Mouse (Mus musculus) erythroblast, embryonic 14.5 days (primary cell): Measurements from ENCODE around the gene Ccndbp1. TPM values are rescaled to one million over a fixed set of nuclear protein-coding genes. Genes with fewer than 3 reads are reported as not detected.
A peak's percentile ranks its signal among the peaks of the same experiment; 100 is the strongest.
"Not testable (repeated sequence)": the region's sequence is repeated elsewhere in the genome, so short reads cannot be mapped to it uniquely, and the experiment has no call there.

Source experiments
- H3K27me3 ChIP-seq: 2 replicates; pipeline ENCODE4 v1.6.1; 2012; ENCODE audit warnings: inconsistent platforms; ENCODE audit not compliant: control insufficient read depth
- H3K36me3 ChIP-seq: 2 replicates; pipeline ENCODE4 v1.6.1; 2012; ENCODE audit warnings: mild to moderate bottlenecking, inconsistent platforms; ENCODE audit not compliant: control insufficient read depth
- H3K4me1 ChIP-seq: 2 replicates; pipeline ENCODE4 v1.6.1; 2012; ENCODE audit warnings: inconsistent platforms; ENCODE audit not compliant: control insufficient read depth
- H3K4me3 ChIP-seq: replicated peaks from 2 replicates; pipeline ENCODE3; 2012; ENCODE audit warnings: moderate library complexity, mild to moderate bottlenecking, inconsistent platforms
- H3K9me3 ChIP-seq: 2 replicates; pipeline ENCODE4 v1.6.1; 2012; ENCODE audit warnings: low read length, inconsistent platforms, mixed read lengths; ENCODE audit not compliant: control insufficient read depth
- GATA1 ChIP-seq: IDR thresholded peaks from 2 replicates; pipeline ENCODE4 v1.6.1; 2012; ENCODE audit warnings: low read length, inconsistent platforms, mixed read lengths
- TAL1 ChIP-seq: IDR thresholded peaks from 3 replicates; pipeline ENCODE4 v1.6.1; 2012; ENCODE audit warnings: low read length, inconsistent platforms, mixed read lengths
- polyA plus RNA-seq: library from polyadenylated mRNA; stranded (reverse); fragments of >175 nt; gene quantifications from 2 replicates; pipeline ENCODE4 v1.2.3, GENCODE M21; 2012

Gene Ccndbp1
- polyA plus RNA-seq, 1 experiment: 3.2 TPM

DNA sequence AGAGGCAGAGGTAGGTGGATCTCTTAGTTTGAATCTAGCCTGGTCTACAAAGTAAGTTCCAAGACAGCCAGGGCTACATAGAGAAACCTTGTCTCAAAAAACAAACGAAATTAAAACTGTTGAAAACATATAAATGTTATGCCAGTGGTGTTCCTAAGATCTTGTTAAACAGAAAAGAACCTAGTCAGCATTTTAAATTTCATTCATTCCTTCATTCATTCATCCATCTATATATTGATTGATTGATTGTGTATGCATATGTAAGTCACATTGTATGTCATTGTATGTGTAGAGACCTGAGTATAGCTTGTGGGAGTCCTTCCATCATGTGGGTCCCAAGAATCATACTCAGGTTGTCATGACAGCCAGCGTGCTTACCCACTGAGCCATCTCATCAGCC, 7.3 kb downstream of the Ccndbp1 start:
- peaks cover 91% of the 10 kb centered on the region for H3K36me3 ChIP-seq
- TF ChIP-seq GATA1 (no peak), TAL1 (no peak)
- H3K9me3 ChIP-seq: no peaks in the 10 kb centered on the region

DNA sequence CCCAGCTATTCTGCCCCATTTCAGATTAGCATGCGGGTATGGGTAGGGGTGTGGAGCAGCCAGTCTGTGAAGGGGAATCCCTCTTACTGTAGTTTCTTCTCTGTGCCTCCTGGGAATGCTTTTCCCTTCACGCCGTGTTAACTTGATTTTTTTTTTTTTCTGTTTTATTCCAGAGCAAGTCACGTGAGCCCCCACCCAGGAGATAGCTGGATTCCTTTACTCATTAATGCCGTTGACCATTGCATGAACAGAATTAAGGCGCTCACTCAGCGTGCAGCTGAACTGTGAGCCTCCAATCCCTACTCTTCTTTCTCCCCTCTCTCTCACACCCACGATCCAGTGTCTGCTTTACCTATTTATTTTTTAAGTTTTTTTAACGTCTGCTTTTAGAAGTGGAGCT, 8.0 kb downstream of the Ccndbp1 start:
- H3K4me1 ChIP-seq: no peaks in the 10 kb centered on the region; the same call in 1 of the 2 replicates
- no peaks in the 10 kb centered on the region for H3K9me3 ChIP-seq
- TF ChIP-seq TAL1 (no peak), GATA1 (no peak)
- H3K36me3 ChIP-seq: peaks cover 92% of the 10 kb centered on the region
- no peak overlapping the region for H3K4me3 ChIP-seq
- no peaks in the 10 kb centered on the region for H3K27me3 ChIP-seq

More for the DNA sequence above, 7.3 kb downstream of the Ccndbp1 start:
- Histone ChIP-seq H3K4me1 (no peaks in the 10 kb centered on the region; the same call in 1 of the 2 replicates), H3K27me3 (no peaks in the 10 kb centered on the region), H3K4me3 (no peak overlapping the region)

DNA sequence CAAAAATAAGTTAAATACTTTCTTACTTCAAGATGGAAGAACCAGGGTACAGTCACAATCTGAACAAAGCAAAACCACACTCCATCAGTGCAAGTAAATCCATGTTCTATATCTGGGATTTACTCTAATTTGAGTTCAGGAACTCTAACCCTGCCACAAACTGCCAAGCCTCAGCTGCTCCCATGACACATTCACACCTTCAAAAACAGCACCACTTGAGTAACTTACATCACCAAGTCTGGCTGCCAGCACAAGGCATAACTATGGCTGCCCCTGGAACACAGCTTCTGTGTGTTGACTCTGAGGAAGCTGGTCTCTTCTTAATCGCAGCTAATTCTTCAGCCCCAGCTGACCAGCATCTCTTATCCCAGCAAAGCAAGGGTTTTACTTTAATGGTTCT, 8.9 kb downstream of the Ccndbp1 start:
- no peaks in the 10 kb centered on the region for H3K9me3 ChIP-seq

DNA sequence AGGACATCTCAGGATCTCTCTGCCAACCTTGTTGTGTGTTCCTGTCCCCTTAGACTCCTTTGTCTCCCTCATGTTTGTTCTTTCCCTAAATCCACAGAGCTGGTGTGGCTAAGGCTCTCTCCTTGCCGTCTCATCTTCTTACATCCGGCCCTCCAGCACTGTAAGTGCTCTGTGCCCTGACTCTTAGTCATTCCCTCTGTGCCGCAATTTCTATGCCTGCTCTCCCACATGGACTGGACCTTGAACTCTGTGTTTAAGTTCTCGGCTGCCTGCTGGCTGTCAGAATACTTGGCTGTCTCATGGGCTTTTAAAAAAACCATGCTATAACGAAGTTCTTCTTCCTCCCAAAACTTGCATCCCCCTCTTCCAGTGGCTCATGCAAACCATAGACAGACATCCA, 14.7 kb downstream of the Ccndbp1 start:
- TF ChIP-seq TAL1 (no peak), GATA1 (no peak)

More for the DNA sequence above, 8.9 kb downstream of the Ccndbp1 start:
- Histone ChIP-seq H3K36me3 (peaks cover 92% of the 10 kb centered on the region), H3K27me3 (no peaks in the 10 kb centered on the region), H3K4me1 (no peaks in the 10 kb centered on the region; the same call in none of the 2 replicates), H3K4me3 (no peak overlapping the region)
- no peak for TF ChIP-seq TAL1
- TF ChIP-seq GATA1: no peak

DNA sequence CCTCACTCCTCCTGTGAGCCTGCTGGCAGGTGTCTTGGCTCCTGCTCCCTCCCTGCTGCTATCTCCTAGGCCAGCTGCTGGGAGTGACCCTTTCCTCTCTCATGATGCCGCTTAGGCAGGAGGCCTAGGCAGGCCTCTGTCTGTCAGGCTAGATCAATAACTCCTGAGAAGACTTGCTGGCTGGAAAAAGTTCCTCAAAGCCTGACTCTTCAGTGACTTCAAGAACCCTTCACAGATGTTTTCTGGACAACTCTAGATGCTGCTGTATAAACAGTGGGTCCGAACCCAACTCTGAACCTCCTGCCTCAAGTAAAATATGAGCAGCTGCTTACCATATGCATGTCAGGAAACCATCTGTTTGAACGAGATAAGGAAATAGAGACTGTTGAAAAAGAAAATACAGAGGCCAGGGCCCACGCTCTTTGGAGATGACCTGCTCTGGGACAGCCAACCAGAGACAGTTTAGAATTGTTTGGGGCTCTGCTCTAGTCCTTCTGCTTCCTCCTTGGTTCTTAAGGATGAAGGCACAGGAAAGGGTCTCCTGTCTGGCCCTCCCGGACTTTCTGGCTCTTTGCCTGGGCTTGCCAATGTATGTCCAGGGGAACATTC, 28.6 kb downstream of the Ccndbp1 start, which contains the start of gene Epb42:
TSS of gene Epb42 (minus strand) at position 340 of the 609 bp plus-strand sequence.
- no peaks in the 10 kb centered on the region for H3K27me3 ChIP-seq
- H3K4me3 ChIP-seq: peak within 1 kb of the TSS; percentile 96
- peaks cover 63% of the 10 kb centered on the region for H3K4me1 ChIP-seq
- TF ChIP-seq TAL1: peak; percentile 90
- peak; percentile 75 for TF ChIP-seq GATA1
- peaks cover 50% of the 10 kb centered on the region for H3K36me3 ChIP-seq
- H3K9me3 ChIP-seq: peaks cover 2% of the 10 kb centered on the region

More for the DNA sequence above, 14.7 kb downstream of the Ccndbp1 start:
- H3K4me1 ChIP-seq: peaks cover 38% of the 10 kb centered on the region
- H3K36me3 ChIP-seq: peaks cover 100% of the 10 kb centered on the region
- no peak overlapping the region for H3K4me3 ChIP-seq
- peaks cover 2% of the 10 kb centered on the region; the same call in 1 of the 2 replicates for H3K27me3 ChIP-seq
- no peaks in the 10 kb centered on the region for H3K9me3 ChIP-seq

DNA sequence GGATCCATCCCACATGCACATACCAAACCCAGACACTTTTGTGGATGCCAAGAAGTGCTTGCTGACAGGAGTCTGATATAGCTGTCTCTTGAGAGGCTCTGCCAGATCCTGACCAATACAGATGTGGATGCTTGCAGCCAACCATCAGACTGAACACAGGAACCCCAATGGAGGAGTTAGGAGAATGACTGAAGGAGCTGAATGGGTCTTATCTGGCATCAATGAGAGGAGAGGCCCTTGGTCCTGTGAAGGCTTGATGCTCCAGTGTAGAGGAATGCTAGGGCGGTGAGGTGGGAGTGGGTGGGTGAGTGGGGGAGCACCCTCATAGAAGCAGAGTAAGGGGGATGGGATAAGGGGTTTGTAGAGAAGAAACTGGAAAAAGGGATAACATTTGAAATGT, 30.6 kb downstream of the Ccndbp1 start:
- not testable (repeated sequence) for H3K4me3 ChIP-seq, H3K27me3 ChIP-seq, H3K9me3 ChIP-seq
- peaks cover 29% of the 10 kb centered on the region for H3K36me3 ChIP-seq
- H3K4me1 ChIP-seq: peaks cover 44% of the 10 kb centered on the region

DNA sequence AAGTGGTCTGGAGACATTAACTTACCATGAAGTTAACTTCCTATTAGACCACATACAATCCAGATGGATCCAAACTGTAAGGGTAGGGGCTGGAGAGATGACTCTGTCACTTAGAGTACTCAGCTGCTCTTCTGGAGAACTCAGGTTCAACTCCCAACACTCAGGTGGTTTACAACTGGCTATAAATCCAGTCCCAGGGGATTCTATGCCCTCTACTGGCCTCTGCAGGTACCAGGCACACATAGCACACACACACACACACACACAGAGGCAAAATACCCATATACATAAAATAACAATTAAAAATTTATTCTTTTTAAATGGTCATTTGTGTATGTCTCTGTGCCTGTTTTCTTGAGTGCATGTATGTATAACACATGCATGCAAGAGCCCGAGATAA, 31.2 kb downstream of the Ccndbp1 start:
- H3K27me3 ChIP-seq: no peaks in the 10 kb centered on the region
- H3K36me3 ChIP-seq: peaks cover 24% of the 10 kb centered on the region
- H3K9me3 ChIP-seq: peaks cover 2% of the 10 kb centered on the region
- H3K4me3 ChIP-seq: no peak overlapping the region
- TF ChIP-seq TAL1: no peak
- TF ChIP-seq GATA1: no peak
- peaks cover 40% of the 10 kb centered on the region for H3K4me1 ChIP-seq

DNA sequence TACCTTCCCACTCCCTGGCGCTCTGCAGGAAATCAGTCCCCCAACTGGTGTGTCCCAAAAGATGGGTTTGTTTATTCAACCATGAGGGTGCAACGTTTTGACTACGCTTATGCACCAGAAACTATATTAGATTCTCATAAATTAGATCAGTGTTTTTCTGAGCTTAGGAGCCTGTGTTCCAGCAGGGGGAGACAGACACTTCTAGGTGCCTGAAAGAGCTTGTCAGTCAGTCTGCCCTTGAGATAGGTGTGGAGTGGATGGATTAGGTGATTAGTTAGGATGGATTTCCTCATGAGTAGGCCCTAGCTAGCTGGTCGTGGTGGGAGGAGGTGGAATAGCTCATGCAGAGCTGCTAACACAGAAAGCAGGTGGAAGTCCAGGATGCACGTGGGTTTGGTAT, 32.9 kb downstream of the Ccndbp1 start:
- no peak for TF ChIP-seq TAL1
- no peak for TF ChIP-seq GATA1
- H3K9me3 ChIP-seq: peaks cover 2% of the 10 kb centered on the region
- H3K4me3 ChIP-seq: no peak overlapping the region
- H3K36me3 ChIP-seq: peaks cover 7% of the 10 kb centered on the region
- peaks cover 32% of the 10 kb centered on the region for H3K4me1 ChIP-seq
- H3K27me3 ChIP-seq: no peaks in the 10 kb centered on the region

DNA sequence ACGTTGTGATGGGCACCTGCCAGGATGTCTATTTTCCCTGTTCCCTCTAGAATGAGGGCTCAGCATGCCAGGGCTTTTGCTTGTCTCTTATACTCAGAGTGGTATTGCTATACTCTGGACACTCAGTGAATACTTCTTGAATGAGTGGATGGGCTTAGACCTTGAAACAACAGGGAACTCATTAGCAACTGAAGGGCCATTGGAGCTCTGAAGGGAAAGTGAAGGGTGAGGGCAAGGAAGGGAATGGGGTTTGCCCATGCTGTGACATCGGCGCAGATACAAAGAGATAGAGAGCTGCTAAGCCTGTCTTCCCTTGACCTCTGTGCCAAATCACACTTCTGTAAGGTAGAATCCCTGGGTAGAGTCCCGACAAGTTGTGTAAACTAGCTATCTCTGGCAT, 37.5 kb downstream of the Ccndbp1 start:
- H3K27me3 ChIP-seq: peaks cover 6% of the 10 kb centered on the region
- no peak for TF ChIP-seq GATA1
- TF ChIP-seq TAL1: no peak
- peaks cover 7% of the 10 kb centered on the region for H3K4me1 ChIP-seq
- no peak overlapping the region for H3K4me3 ChIP-seq
- no peaks in the 10 kb centered on the region for H3K9me3 ChIP-seq
- H3K36me3 ChIP-seq: no peaks in the 10 kb centered on the region

DNA sequence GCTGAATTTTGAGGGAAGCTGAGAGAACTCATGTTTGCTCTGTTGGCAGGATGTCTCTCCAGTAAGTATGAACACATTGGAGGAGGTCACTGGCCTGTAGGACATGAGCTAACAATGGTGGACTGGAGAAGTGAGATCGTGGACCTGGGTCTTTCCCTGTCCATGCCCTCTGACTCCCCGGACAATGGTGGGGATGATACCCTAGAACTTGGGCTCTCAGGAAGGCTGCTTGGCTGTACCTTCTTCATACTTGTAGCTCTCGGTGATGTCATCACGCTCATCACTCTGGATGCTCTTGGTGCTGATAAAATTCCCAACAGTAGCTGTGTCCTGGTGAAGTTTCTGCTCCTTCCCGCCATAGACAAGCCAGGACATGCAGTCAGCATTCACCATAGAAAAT, 44.0 kb downstream of the Ccndbp1 start:
- H3K4me1 ChIP-seq: peaks cover 37% of the 10 kb centered on the region
- peaks cover 16% of the 10 kb centered on the region for H3K27me3 ChIP-seq
- TF ChIP-seq TAL1: no peak
- no peak for TF ChIP-seq GATA1
- H3K36me3 ChIP-seq: no peaks in the 10 kb centered on the region
- H3K4me3 ChIP-seq: no peak overlapping the region
- no peaks in the 10 kb centered on the region for H3K9me3 ChIP-seq
